Mouse (Mus musculus): ENCODE measurements at regions not wholly inside any gene's neighbourhood (a gene's known extent, or its start where the extent isn't known, plus 50 kb on each side); places are given as distances from the start of the nearest gene placed in this dataset.

DNA sequence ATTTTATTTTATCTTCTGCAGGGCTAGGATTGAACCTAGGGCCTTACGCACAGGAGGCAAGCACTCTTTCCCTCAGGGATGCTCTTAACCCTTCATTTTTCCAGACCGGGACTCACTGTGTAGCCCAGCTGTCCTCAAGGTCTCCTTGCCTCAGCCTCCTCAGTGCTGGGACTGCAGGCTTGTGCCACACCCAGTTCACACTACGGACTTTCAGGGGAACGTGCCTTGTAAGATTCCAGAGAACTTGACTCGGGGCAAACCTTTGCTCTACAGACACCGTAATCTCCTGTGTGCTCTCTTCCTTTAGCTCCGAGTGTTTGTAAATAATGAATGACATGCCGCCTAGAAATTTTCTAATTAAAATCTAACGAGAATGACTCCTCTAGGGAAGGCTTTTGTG lies 68.6 kb upstream of the Rybp start:
- DNase-seq (ENCODE audit: low spot score in 2 of 2): no peak
- intact Hi-C loops (cut with DNase I): no loop called here

DNA sequence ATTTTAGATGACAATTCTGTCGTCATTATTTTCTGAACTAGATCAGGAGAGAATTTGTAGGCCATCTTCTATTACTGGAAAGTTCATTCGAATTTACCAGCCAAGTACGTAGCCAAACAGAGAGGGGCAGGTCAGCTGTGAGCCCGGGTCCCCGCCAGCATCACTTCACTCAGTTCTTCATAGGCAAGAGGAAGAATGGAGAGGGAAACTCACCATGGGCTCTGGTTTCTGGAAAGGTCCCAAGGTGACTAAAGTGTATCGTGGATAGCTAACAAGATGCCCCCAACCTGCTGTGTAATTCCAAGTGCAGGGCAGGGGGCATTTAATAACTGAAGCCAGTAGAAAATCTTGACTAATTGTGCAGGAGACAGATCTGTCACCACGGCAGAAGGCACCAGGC lies 60.2 kb upstream of the Rybp start:
- no peak for DNase-seq (ENCODE audit: low spot score in 2 of 2)
- intact Hi-C loops (cut with DNase I): no loop called here

DNA sequence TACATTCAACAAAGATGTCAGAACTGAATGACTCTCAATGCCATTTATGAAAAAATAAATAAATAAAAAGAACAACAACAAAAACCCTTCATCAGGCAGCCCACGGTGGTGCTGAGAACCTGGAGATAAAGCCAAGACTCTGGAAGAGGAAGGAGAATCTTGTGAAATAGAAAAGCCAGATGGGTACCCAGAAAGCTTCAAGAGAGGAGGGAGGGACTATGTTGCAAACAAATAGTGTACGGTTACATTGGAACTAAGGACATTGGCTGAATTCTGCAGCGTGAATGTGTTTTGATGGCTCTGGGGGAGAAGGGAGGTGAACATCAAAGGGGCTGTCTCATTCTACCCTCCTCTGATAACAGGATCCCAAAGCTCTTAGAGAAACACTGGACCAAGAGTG lies 57.8 kb upstream of the Rybp start:
- no peak for DNase-seq (ENCODE audit: low spot score in 2 of 2)
- intact Hi-C loops (cut with DNase I): no loop called here

DNA sequence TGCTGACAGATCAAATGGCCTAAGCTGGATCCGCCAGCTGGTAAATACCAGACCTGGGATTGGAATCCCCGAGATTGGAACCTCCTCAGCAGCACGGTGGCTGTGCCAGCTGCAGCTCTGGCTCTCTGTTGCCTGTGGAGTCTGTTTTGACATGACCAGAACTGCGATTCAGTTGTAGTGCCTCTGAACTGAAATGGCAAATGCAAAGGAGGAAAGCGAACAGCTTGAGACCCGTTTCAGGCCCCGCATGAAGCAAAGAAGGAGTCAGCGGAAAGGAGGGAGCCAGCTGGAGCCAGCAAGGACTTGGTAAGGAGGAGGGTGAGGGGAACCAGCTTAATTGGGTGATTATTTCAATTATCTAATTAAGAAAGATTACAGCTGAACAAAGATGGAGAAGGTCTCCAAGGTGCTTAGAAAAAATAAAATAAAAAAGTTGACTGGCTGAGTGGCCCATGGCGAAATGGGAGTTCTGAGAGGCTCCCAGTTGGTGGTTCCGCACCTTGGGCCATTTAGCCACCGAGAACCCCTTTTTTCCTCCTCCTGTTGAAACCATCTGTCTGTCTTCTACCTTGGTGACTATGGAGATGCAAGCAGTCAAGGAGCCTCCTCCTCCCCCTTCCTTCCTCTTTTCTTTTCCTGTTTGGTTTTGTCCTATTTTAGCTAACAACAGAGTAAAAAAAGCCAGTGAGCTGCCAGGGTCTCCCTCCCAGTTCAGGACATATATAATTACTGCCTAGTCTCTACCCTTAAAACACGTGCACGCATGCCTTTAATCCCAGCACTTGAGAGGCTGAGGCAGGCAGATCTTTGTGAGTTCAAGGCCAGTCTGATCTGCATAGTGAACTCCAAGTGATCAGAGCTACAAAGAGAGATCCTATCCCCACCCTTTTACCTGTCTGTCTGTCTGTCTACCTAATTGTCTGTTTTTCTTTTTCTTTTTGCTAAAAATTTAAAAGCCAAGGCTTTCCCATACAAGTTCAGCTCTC lies 54.3 kb upstream of the Rybp start:
- peak; percentile 14 to 23 for DNase-seq (ENCODE audit: low spot score in 2 of 2)
- intact Hi-C loops (cut with DNase I): no loop called here

DNA sequence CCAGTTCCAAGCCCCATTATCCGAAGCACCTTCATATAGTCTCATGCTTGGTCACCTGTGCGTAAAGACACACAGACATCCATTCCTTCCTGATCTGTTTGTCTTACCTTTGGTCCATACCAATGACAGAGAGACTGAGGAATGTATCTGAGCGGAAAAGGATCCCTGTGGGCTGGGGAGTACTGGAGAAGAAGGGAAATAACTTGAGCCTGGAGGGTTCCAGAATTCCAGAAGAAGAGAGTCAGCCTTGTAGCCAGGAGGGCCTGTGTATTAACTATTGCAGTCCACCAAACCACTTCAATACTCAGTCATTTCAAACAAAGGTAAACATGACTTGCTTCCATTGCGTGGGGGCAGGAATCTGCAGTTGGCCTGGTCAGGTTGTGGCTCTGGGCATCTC lies 51.0 kb upstream of the Rybp start:
- intact Hi-C loops (cut with DNase I): no loop called here
- DNase-seq (ENCODE audit: low spot score in 2 of 2): no peak
